Mouse (Mus musculus) forebrain, postnatal 0 days (tissue): ENCODE results near the gene Atp2a3. TPM values are rescaled to one million over a fixed set of nuclear protein-coding genes. Genes with fewer than 3 reads are reported as not detected.

ENCODE experiments used
- ATAC-seq: fragments of 200-750 bp; cut with Nextera tagmentation; 2 replicates; pipeline ENCODE4 v1.8.0; 2017; ENCODE audit warnings: mild to moderate bottlenecking, moderate library complexity
- DNase-seq: peaks from one replicate; pipeline ENCODE4 v3.0.0-alpha.2; 2015
- H3K27ac ChIP-seq: fragments of 300-500 bp; sonication (generic); 2 replicates; pipeline ENCODE4 v1.5.1; 2014; ENCODE audit warnings: low read depth, mild to moderate bottlenecking, antibody characterized with exemption, low read length, moderate library complexity, mixed read lengths
- H3K27me3 ChIP-seq: fragments of 300-500 bp; sonication (generic); 2 replicates; pipeline ENCODE4 v1.6.1; 2014; ENCODE audit warnings: mild to moderate bottlenecking, low read length, mixed read lengths; ENCODE audit not compliant: insufficient read depth
- H3K36me3 ChIP-seq: fragments of 300-500 bp; sonication (generic); 2 replicates; pipeline ENCODE4 v1.6.1; 2014; ENCODE audit warnings: mild to moderate bottlenecking, moderate library complexity; ENCODE audit not compliant: insufficient read depth
- H3K4me1 ChIP-seq: fragments of 300-500 bp; sonication (generic); 2 replicates; pipeline ENCODE4 v1.6.1; 2014; ENCODE audit warnings: antibody characterized with exemption; ENCODE audit not compliant: insufficient read depth
- H3K4me2 ChIP-seq: fragments of 300-500 bp; sonication (generic); 2 replicates; pipeline ENCODE4 v1.6.1; 2014; ENCODE audit warnings: low read depth, mild to moderate bottlenecking, moderate library complexity
- H3K4me3 ChIP-seq: fragments of 300-500 bp; sonication (generic); 2 replicates; pipeline ENCODE4 v1.5.1; 2014; ENCODE audit warnings: low read depth, low read length, mixed read lengths
- H3K9ac ChIP-seq: fragments of 300-500 bp; sonication (generic); 2 replicates; pipeline ENCODE4 v1.6.1; 2014; ENCODE audit warnings: mild to moderate bottlenecking
- H3K9me3 ChIP-seq: fragments of 300-500 bp; sonication (generic); 2 replicates; pipeline ENCODE4 v1.6.1; 2016; ENCODE audit warnings: low read length
- CTCF ChIP-seq: sonication (generic); IDR thresholded peaks from 2 replicates; pipeline ENCODE4 v1.5.1; 2016; ENCODE audit warnings: antibody characterized with exemption, control low read depth, low read depth
- WGBS: fragments of 180-500 bp; shearing (Covaris S2); extraction: QIAGEN DNeasy Blood & Tissue Kit; methylation state at CpG from one replicate; pipeline ENCODE4 v1.1.7; 2014; 5-methylcytosine and 5-hydroxymethylcytosine counted together
- polyA plus RNA-seq: library from polyadenylated mRNA; unstranded; fragments of >200 nt; fragmentation: Nextera tagmentation; extraction: Ambion mirVana; gene quantifications from 2 replicates; pipeline ENCODE4 v1.2.1, GENCODE M21; 2015
- total RNA-seq: library from RNA; depleted of rRNA; stranded (reverse); fragments of >200 nt; gene quantifications from 2 replicates; pipeline ENCODE4 v1.2.3, GENCODE M21; 2014

The Atp2a3 gene
- total and polyA plus RNA-seq, 2 experiments from 2014 or later = 1.6 to 2.4 TPM

GRCm38 (mm10) chr11:73007698-73008481 is 46.9 kb downstream of the Atp2a3 start:
- Histone ChIP-seq H3K4me2 (no peak overlapping the region), H3K27ac (no peak overlapping the region), H3K27me3 (no peaks in the 10 kb centered on the region), H3K36me3 (no peaks in the 10 kb centered on the region), H3K9me3 (no peaks in the 10 kb centered on the region), H3K4me3 (no peak overlapping the region), H3K9ac (no peak overlapping the region), H3K4me1 (no peaks in the 10 kb centered on the region)
- 70% methylated on average over 11 of the region's 11 CpGs for WGBS
- peak; percentile 74 for TF ChIP-seq CTCF
- ATAC-seq (no peak), DNase-seq (peak; percentile 55)

DNA sequence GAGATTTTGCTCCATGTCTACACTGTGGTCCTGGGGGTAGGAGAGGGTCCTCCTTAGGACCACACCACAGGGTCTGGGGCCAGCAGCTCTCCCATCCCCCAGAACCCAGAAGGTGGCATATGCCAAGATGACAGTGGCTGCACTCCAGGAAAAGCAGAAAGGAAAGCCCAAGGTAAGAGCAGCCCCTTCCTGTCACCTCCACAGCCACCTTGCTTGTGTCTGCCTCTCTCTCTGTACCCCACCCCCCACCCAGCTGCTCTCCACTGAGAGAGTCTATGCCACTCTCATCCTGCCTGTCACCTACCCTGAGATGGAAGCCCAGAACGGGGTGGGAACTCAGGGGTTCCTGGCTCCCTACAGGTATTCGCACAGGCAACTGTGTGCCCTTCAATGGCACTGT is 47.9 kb downstream of the Atp2a3 start:
- Histone ChIP-seq H3K9me3 (no peaks in the 10 kb centered on the region), H3K4me2 (no peak overlapping the region), H3K27ac (no peak overlapping the region), H3K4me3 (no peak overlapping the region), H3K9ac (no peak overlapping the region), H3K36me3 (no peaks in the 10 kb centered on the region), H3K4me1 (no peaks in the 10 kb centered on the region), H3K27me3 (no peaks in the 10 kb centered on the region)
- ATAC-seq (no peak), DNase-seq (no peak)
- WGBS = 75% methylated on average over 2 of the region's 2 CpGs
- TF ChIP-seq CTCF = no peak

GRCm38 (mm10) chr11:73009531-73010274 is 48.7 kb downstream of the Atp2a3 start:
- no peak overlapping the region for H3K4me3 ChIP-seq
- H3K4me2 ChIP-seq = no peak overlapping the region
- no peaks in the 10 kb centered on the region for H3K36me3 ChIP-seq
- DNase-seq (peak; percentile 22), ATAC-seq (no peak)
- H3K9ac ChIP-seq = no peak overlapping the region
- 53% methylated on average over 13 of the region's 13 CpGs for WGBS
- H3K9me3 ChIP-seq = no peaks in the 10 kb centered on the region
- no peak overlapping the region for H3K27ac ChIP-seq
- H3K4me1 ChIP-seq = no peaks in the 10 kb centered on the region
- no peaks in the 10 kb centered on the region for H3K27me3 ChIP-seq
- no peak for TF ChIP-seq CTCF

DNA sequence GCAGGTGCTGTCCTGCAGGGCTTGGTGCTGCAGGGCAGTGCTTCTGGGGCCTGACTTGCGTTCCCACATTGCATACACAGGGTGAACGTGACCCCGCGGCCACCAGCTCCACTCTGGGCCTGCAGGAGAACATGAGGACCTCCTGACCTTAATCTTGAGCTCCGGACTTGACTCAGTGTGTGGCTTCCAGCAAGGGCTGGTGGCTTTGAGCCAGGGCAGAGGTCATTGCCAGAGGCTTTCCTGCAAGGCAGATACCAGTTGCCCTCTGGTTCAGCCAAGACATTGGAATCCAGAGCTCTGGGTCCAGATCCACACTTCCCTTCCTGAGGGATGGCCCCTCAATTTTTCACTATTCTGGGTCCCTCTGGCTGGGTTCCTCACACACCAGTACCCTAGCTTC is 53.0 kb downstream of the Atp2a3 start:
- Histone ChIP-seq H3K27me3 (no peaks in the 10 kb centered on the region), H3K4me1 (no peaks in the 10 kb centered on the region), H3K9me3 (no peaks in the 10 kb centered on the region), H3K36me3 (no peaks in the 10 kb centered on the region), H3K4me3 (no peak overlapping the region), H3K9ac (no peak overlapping the region), H3K4me2 (no peak overlapping the region), H3K27ac (no peak overlapping the region)
- no peak for ATAC-seq
- 75% methylated on average over 5 of the region's 5 CpGs for WGBS
- no peak for DNase-seq
- TF ChIP-seq CTCF = no peak

GRCm38 (mm10) chr11:73014831-73015344 is 53.9 kb downstream of the Atp2a3 start:
- Histone ChIP-seq H3K27me3 (no peaks in the 10 kb centered on the region), H3K36me3 (no peaks in the 10 kb centered on the region), H3K27ac (no peak overlapping the region), H3K9ac (no peak overlapping the region), H3K9me3 (no peaks in the 10 kb centered on the region), H3K4me3 (no peak overlapping the region), H3K4me2 (no peak overlapping the region), H3K4me1 (peaks cover 3% of the 10 kb centered on the region; the same call in 1 of the 2 replicates)
- DNase-seq (no peak), ATAC-seq (no peak)
- TF ChIP-seq CTCF = no peak
- 63% methylated on average over 4 of the region's 4 CpGs for WGBS

DNA sequence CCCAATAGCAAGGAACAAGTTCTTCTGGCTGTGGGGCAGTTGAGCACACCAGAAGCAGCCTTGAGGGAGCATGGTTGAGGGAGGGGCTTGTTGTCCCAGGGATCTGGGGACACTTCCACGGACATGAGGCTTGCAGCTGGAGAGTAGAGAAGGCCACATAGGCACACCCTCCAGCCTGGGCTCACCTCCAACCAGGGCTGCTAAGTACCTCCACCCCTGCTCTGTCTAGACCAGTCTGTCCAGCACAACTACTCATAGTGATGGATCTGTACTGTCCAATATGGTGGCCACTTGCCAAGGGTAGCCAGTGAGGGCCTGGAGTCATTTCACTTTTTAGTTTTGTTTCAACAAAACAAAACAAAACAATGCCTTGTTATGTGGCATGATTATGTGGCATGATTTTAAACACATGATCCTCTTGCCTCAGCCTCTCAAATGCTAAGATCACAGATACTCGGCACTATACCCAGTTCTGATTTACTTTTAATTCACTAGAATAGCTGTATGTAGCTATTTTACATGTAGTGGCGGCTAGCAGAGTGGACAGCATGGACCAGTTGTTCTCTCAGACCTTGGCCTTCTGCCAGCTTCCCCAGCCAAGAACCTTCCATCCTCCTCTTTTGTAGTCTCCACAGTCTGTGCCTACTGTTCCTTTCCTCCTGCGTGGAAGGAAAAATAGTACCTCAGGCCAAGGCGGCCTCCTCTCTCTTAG is 54.6 kb downstream of the Atp2a3 start:
- H3K27me3 ChIP-seq = no peaks in the 10 kb centered on the region
- H3K9me3 ChIP-seq = no peaks in the 10 kb centered on the region
- H3K9ac ChIP-seq = no peak overlapping the region
- H3K4me2 ChIP-seq = no peak overlapping the region
- no peak overlapping the region for H3K27ac ChIP-seq
- DNase-seq (no peak), ATAC-seq (no peak)
- no peaks in the 10 kb centered on the region for H3K36me3 ChIP-seq
- H3K4me1 ChIP-seq = peaks cover 4% of the 10 kb centered on the region; the same call in 1 of the 2 replicates
- no peak for TF ChIP-seq CTCF
- no peak overlapping the region for H3K4me3 ChIP-seq
- 55% methylated on average over 5 of the region's 5 CpGs for WGBS
